Mouse (Mus musculus): ENCODE measurements around the gene Olfr1208. TPM values are rescaled to one million over a fixed set of nuclear protein-coding genes. Genes with fewer than 3 reads are reported as not detected.

The Olfr1208 gene
- polyA plus RNA-seq (2014; fragmentation: Illumina TruSeq; extraction: RNeasy Lipid Tissue Mini Kit (QIAGEN cat#74804)), result not detected

GRCm38 (mm10) chr2:88902211-88902610 is at the start of gene Olfr1208:
Gene Olfr1208, minus strand, starts transcription at chr2:88902311.

GRCm38 (mm10) chr2:88938011-88938410 is 35.9 kb upstream of the Olfr1208 start, which contains the start of gene Olfr1211:
Gene Olfr1211, minus strand, starts transcription at chr2:88938111.

GRCm38 (mm10) chr2:88915057-88915456 is 12.9 kb upstream of the Olfr1208 start, which contains the start of gene Olfr1209:
Gene Olfr1209, minus strand, starts transcription at chr2:88915157.

GRCm38 (mm10) chr2:88862931-88863330 is 39.2 kb downstream of the Olfr1208 start, which contains the start of gene Olfr1206:
Gene Olfr1206, plus strand, starts transcription at chr2:88863231.

GRCm38 (mm10) chr2:88848992-88849391 is 53.1 kb downstream of the Olfr1208 start, which contains the start of gene Olfr1204:
Gene Olfr1204, plus strand, starts transcription at chr2:88849292.

Other genes starting within 250 kb of the Olfr1208 start
- not detected for gene Olfr1193, start 226.7 kb downstream of the Olfr1208 start, polyA plus RNA-seq (2014; fragmentation: Illumina TruSeq; extraction: RNeasy Lipid Tissue Mini Kit (QIAGEN cat#74804))
- gene Olfr1195, start 213.1 kb downstream of the Olfr1208 start, polyA plus RNA-seq (2014; fragmentation: Illumina TruSeq; extraction: RNeasy Lipid Tissue Mini Kit (QIAGEN cat#74804)), result not detected
- not detected for gene Olfr1196, start 197.7 kb downstream of the Olfr1208 start, polyA plus RNA-seq (2014; fragmentation: Illumina TruSeq; extraction: RNeasy Lipid Tissue Mini Kit (QIAGEN cat#74804))
- 0.40 TPM for gene Olfr1197, start 169.9 kb downstream of the Olfr1208 start, polyA plus RNA-seq (2014; fragmentation: Illumina TruSeq; extraction: RNeasy Lipid Tissue Mini Kit (QIAGEN cat#74804))
- gene Olfr1198, start 150.9 kb downstream of the Olfr1208 start, polyA plus RNA-seq (2014; fragmentation: Illumina TruSeq; extraction: RNeasy Lipid Tissue Mini Kit (QIAGEN cat#74804)), result not detected
- gene Olfr1199, start 141.8 kb downstream of the Olfr1208 start, polyA plus RNA-seq (2014; fragmentation: Illumina TruSeq; extraction: RNeasy Lipid Tissue Mini Kit (QIAGEN cat#74804)), result not detected
- not detected for gene Olfr1200, start 131.8 kb downstream of the Olfr1208 start, polyA plus RNA-seq (2014; fragmentation: Illumina TruSeq; extraction: RNeasy Lipid Tissue Mini Kit (QIAGEN cat#74804))
- not detected for gene Olfr1201, start 109.3 kb downstream of the Olfr1208 start, polyA plus RNA-seq (2014; fragmentation: Illumina TruSeq; extraction: RNeasy Lipid Tissue Mini Kit (QIAGEN cat#74804))
- not detected for gene Olfr1202, start 87.8 kb downstream of the Olfr1208 start, polyA plus RNA-seq (2014; fragmentation: Illumina TruSeq; extraction: RNeasy Lipid Tissue Mini Kit (QIAGEN cat#74804))
- not detected for gene Olfr1205, start 72.6 kb downstream of the Olfr1208 start, polyA plus RNA-seq (2014; fragmentation: Illumina TruSeq; extraction: RNeasy Lipid Tissue Mini Kit (QIAGEN cat#74804))
- gene Olfr1204, start 53.0 kb downstream of the Olfr1208 start, polyA plus RNA-seq (2014; fragmentation: Illumina TruSeq; extraction: RNeasy Lipid Tissue Mini Kit (QIAGEN cat#74804)), result not detected
- gene Olfr1206, start 39.1 kb downstream of the Olfr1208 start, polyA plus RNA-seq (2014; fragmentation: Illumina TruSeq; extraction: RNeasy Lipid Tissue Mini Kit (QIAGEN cat#74804)), result not detected
- not detected for gene Olfr1209, start 12.8 kb upstream of the Olfr1208 start, polyA plus RNA-seq (2014; fragmentation: Illumina TruSeq; extraction: RNeasy Lipid Tissue Mini Kit (QIAGEN cat#74804))
- gene Olfr1211, start 35.8 kb upstream of the Olfr1208 start, polyA plus RNA-seq (2014; fragmentation: Illumina TruSeq; extraction: RNeasy Lipid Tissue Mini Kit (QIAGEN cat#74804)), result not detected
- gene Olfr1212, start 51.7 kb upstream of the Olfr1208 start, polyA plus RNA-seq (2014; fragmentation: Illumina TruSeq; extraction: RNeasy Lipid Tissue Mini Kit (QIAGEN cat#74804)), result not detected
- not detected for gene Gm13762, start 78.0 kb upstream of the Olfr1208 start, polyA plus RNA-seq (2014; fragmentation: Illumina TruSeq; extraction: RNeasy Lipid Tissue Mini Kit (QIAGEN cat#74804))
- not detected for gene Olfr1214, start 90.3 kb upstream of the Olfr1208 start, polyA plus RNA-seq (2014; fragmentation: Illumina TruSeq; extraction: RNeasy Lipid Tissue Mini Kit (QIAGEN cat#74804))
- not detected for gene Olfr1215, start 104.7 kb upstream of the Olfr1208 start, polyA plus RNA-seq (2014; fragmentation: Illumina TruSeq; extraction: RNeasy Lipid Tissue Mini Kit (QIAGEN cat#74804))
- gene Olfr1216, start 116.0 kb upstream of the Olfr1208 start, polyA plus RNA-seq (2014; fragmentation: Illumina TruSeq; extraction: RNeasy Lipid Tissue Mini Kit (QIAGEN cat#74804)), result not detected
- not detected for gene Olfr1217, start 129.8 kb upstream of the Olfr1208 start, polyA plus RNA-seq (2014; fragmentation: Illumina TruSeq; extraction: RNeasy Lipid Tissue Mini Kit (QIAGEN cat#74804))
- gene Olfr1218, start 158.9 kb upstream of the Olfr1208 start, polyA plus RNA-seq (2014; fragmentation: Illumina TruSeq; extraction: RNeasy Lipid Tissue Mini Kit (QIAGEN cat#74804)), result not detected
- not detected for gene Olfr1219, start 181.2 kb upstream of the Olfr1208 start, polyA plus RNA-seq (2014; fragmentation: Illumina TruSeq; extraction: RNeasy Lipid Tissue Mini Kit (QIAGEN cat#74804))
- gene Olfr1220, start 204.5 kb upstream of the Olfr1208 start, polyA plus RNA-seq (2014; fragmentation: Illumina TruSeq; extraction: RNeasy Lipid Tissue Mini Kit (QIAGEN cat#74804)), result not detected
- not detected for gene Olfr1221, start 215.0 kb upstream of the Olfr1208 start, polyA plus RNA-seq (2014; fragmentation: Illumina TruSeq; extraction: RNeasy Lipid Tissue Mini Kit (QIAGEN cat#74804))
- not detected for gene Olfr1222, start 230.7 kb upstream of the Olfr1208 start, polyA plus RNA-seq (2014; fragmentation: Illumina TruSeq; extraction: RNeasy Lipid Tissue Mini Kit (QIAGEN cat#74804))
- gene Olfr1223, start 249.2 kb upstream of the Olfr1208 start, polyA plus RNA-seq (2014; fragmentation: Illumina TruSeq; extraction: RNeasy Lipid Tissue Mini Kit (QIAGEN cat#74804)), result not detected

Measured in ovary, adult 10 weeks (tissue).